Mouse (Mus musculus) intestine, embryonic 14.5 days (tissue): Measurements from ENCODE around the gene Soat1. TPM values are rescaled to one million over a fixed set of nuclear protein-coding genes. Genes with fewer than 3 reads are reported as not detected.
"Not testable (repeated sequence)": the region's sequence is repeated elsewhere in the genome, so short reads cannot be mapped to it uniquely, and the experiment has no call there.

Experiments
- ATAC-seq: fragments of 200-750 bp; cut with Nextera tagmentation; replicated peaks from 2 replicates; pipeline ENCODE4 v1.8.0; 2017; ENCODE audit warnings: low read depth, moderate number of reproducible peaks, moderate TSS enrichment, moderate library complexity; ENCODE audit not compliant: low FRiP score, low TSS enrichment
- DNase-seq: peaks from one replicate; pipeline ENCODE4 v3.0.0-alpha.2; 2018; ENCODE audit warnings: low spot score
- H3K27ac ChIP-seq: fragments of 300-500 bp; sonication (generic); 2 replicates; pipeline ENCODE4 v1.5.1; 2014; ENCODE audit warnings: low read depth, mild to moderate bottlenecking, control low read depth
- H3K27me3 ChIP-seq: fragments of 300-500 bp; sonication (generic); replicated peaks from 2 replicates; pipeline ENCODE4 v1.6.1; 2014; ENCODE audit warnings: low read length, control low read depth; ENCODE audit not compliant: control insufficient read depth, insufficient read depth
- H3K36me3 ChIP-seq: fragments of 300-500 bp; sonication (generic); 2 replicates; pipeline ENCODE4 v1.6.1; 2014; ENCODE audit warnings: low read length, control low read depth; ENCODE audit not compliant: control insufficient read depth, insufficient read depth
- H3K4me1 ChIP-seq: fragments of 300-500 bp; sonication (generic); replicated peaks from 2 replicates; pipeline ENCODE4 v1.6.1; 2014; ENCODE audit warnings: low read length, control low read depth, mixed read lengths; ENCODE audit not compliant: control insufficient read depth, insufficient read depth
- H3K4me2 ChIP-seq: fragments of 300-500 bp; sonication (generic); 2 replicates; pipeline ENCODE4 v1.6.1; 2014; ENCODE audit warnings: low read length
- H3K4me3 ChIP-seq: fragments of 300-500 bp; sonication (generic); 2 replicates; pipeline ENCODE4 v1.5.1; 2014; ENCODE audit warnings: low read depth, low read length, control low read depth, mixed read lengths
- H3K9ac ChIP-seq: fragments of 300-500 bp; sonication (generic); 2 replicates; pipeline ENCODE4 v1.6.1; 2014; ENCODE audit warnings: mild to moderate bottlenecking, low read length
- H3K9me3 ChIP-seq: fragments of 300-500 bp; sonication (generic); 2 replicates; pipeline ENCODE4 v1.6.1; 2016; ENCODE audit warnings: low read length, control low read depth; ENCODE audit not compliant: control insufficient read depth
- WGBS: fragments of 180-500 bp; shearing (Covaris S2); extraction: QIAGEN DNeasy Blood & Tissue Kit; methylation state at CpG from one replicate; pipeline ENCODE4 v1.1.7; 2014; 5-methylcytosine and 5-hydroxymethylcytosine counted together
- polyA plus RNA-seq: library from polyadenylated mRNA; unstranded; fragments of >200 nt; fragmentation: Nextera tagmentation; extraction: Ambion mirVana; gene quantifications from 2 replicates; pipeline ENCODE4 v1.2.1, GENCODE M21; 2014

Soat1 gene
- polyA plus RNA-seq, 1 experiment from 2014 or later: 62.7 TPM

DNA sequence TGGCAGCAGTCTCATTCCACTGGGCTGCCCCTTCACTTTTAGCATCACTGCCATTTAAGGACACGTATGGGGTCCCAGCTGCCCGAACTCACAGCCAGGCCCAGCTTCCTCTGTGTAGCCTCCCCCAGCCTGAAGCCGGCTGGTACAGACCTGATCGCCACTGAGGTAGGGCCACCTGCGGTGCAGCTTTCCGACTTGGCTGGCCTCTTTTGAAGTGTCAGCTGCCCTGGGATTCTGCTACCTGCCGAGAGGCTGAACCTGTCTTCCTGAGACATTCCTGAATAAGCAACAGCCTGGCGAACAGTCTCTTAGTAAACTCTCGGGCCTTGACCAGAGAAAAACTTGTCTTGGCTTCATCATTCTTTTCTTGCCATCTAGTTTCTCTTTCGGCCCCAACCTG, 70.9 kb downstream of the Soat1 start:
- Histone ChIP-seq H3K4me2 (no peak overlapping the region), H3K9ac (no peak overlapping the region), H3K27ac (no peak overlapping the region), H3K4me3 (no peak overlapping the region), H3K9me3 (no peaks in the 10 kb centered on the region), H3K4me1 (no peaks in the 10 kb centered on the region), H3K27me3 (no peaks in the 10 kb centered on the region), H3K36me3 (no peaks in the 10 kb centered on the region)
- 54% methylated on average over 10 of the region's 10 CpGs for WGBS
- ATAC-seq (no peak), DNase-seq (no peak)

GRCm38 (mm10) chr1:156402491-156402890, 71.6 kb downstream of the Soat1 start:
- Histone ChIP-seq H3K4me3 (no peak overlapping the region), H3K36me3 (no peaks in the 10 kb centered on the region), H3K4me1 (no peaks in the 10 kb centered on the region), H3K9me3 (no peaks in the 10 kb centered on the region), H3K27me3 (no peaks in the 10 kb centered on the region), H3K4me2 (no peak overlapping the region), H3K9ac (no peak overlapping the region), H3K27ac (no peak overlapping the region)
- 53% methylated on average over 2 of the region's 2 CpGs for WGBS
- ATAC-seq (no peak), DNase-seq (no peak)

GRCm38 (mm10) chr1:156400159-156400558, 74.0 kb downstream of the Soat1 start:
- H3K36me3 ChIP-seq, H3K9ac ChIP-seq, ATAC-seq, H3K9me3 ChIP-seq, H3K4me1 ChIP-seq, H3K4me2 ChIP-seq, H3K27ac ChIP-seq, H3K4me3 ChIP-seq, H3K27me3 ChIP-seq, DNase-seq: not testable (repeated sequence)
- 65% methylated on average over 3 of the region's 3 CpGs for WGBS

DNA sequence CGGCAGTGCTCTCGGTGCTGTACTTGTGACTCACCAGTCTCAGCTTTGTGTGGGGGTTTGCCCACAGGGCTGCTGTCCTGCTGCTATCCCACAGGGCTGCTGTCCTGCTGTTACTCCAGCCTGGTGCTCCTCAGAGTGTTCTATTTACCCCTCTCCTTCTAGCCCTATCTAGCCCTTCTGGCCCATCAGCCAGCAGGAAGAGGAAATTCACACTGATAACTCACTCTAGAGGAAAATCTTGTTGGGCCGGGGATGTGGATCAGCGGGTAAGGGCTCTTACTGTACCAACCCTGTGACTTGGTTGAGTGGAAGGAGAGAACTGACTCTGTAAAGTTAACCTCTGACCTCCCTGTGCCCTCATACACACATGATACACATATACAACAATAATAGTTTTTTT, 81.0 kb downstream of the Soat1 start:
- Histone ChIP-seq H3K27ac (no peak overlapping the region), H3K27me3 (no peaks in the 10 kb centered on the region), H3K9me3 (no peaks in the 10 kb centered on the region), H3K36me3 (no peaks in the 10 kb centered on the region), H3K4me1 (no peaks in the 10 kb centered on the region), H3K9ac (no peak overlapping the region), H3K4me3 (no peak overlapping the region), H3K4me2 (no peak overlapping the region)
- no peak for ATAC-seq
- DNase-seq: no peak
- 84% methylated on average over 4 of the region's 4 CpGs for WGBS

DNA sequence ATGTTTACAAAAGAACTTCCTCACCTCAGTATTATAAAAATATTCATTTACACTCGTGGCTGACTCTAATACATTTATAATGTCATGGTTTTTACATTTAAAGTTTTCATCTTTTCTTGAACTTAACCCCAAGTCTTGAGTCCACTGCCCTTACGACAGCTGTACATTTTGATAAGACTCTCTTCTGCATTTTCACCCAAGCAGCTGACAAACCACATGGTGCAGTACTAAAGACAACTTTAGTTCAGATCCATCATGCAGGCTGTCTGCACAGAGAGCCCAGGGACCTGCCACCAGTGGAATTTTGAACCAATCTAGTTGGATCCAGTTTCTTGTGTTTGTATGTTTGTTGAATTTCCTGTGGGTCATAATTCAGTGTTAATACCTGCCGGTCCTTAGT, 87.3 kb downstream of the Soat1 start:
- ATAC-seq (no peak), DNase-seq (no peak)
- no peaks in the 10 kb centered on the region for H3K9me3 ChIP-seq
- H3K27ac ChIP-seq: no peak overlapping the region
- no peaks in the 10 kb centered on the region for H3K27me3 ChIP-seq
- no peak overlapping the region for H3K4me2 ChIP-seq
- H3K9ac ChIP-seq: no peak overlapping the region
- H3K4me1 ChIP-seq: no peaks in the 10 kb centered on the region
- H3K4me3 ChIP-seq: no peak overlapping the region
- H3K36me3 ChIP-seq: no peaks in the 10 kb centered on the region
- WGBS: 67% methylated on average over 3 of the region's 3 CpGs

GRCm38 (mm10) chr1:156386232-156386631, 87.9 kb downstream of the Soat1 start:
- DNase-seq: no peak
- Histone ChIP-seq H3K9me3 (no peaks in the 10 kb centered on the region), H3K9ac (no peak overlapping the region), H3K27ac (no peak overlapping the region), H3K4me1 (no peaks in the 10 kb centered on the region), H3K27me3 (no peaks in the 10 kb centered on the region), H3K4me2 (no peak overlapping the region), H3K4me3 (no peak overlapping the region), H3K36me3 (no peaks in the 10 kb centered on the region)
- 88% methylated on average over 4 of the region's 4 CpGs for WGBS
- no peak for ATAC-seq

DNA sequence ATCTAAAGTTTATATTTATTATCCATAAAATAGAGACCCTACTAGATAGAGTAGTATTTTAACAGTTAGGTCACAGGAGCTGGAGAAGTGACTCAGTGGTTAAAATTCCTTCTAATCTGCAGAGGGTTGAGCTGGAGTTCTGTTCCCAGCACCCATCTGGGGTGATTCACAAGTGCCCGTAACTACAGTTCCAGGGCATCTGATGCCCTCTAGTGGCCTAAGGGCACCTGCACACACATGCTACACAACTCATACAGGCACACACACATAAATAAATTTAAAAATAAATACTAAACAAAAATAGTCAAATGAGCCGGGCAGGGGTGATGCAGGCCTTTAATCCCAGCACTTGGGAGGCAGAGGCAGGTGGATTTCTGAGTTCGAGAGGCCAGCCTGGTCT, 92.9 kb downstream of the Soat1 start:
- no peaks in the 10 kb centered on the region for H3K4me1 ChIP-seq
- H3K36me3 ChIP-seq: no peaks in the 10 kb centered on the region
- H3K27me3 ChIP-seq: no peaks in the 10 kb centered on the region
- no peak overlapping the region for H3K27ac ChIP-seq
- no peak for DNase-seq
- H3K9me3 ChIP-seq: no peaks in the 10 kb centered on the region
- H3K4me3 ChIP-seq: no peak overlapping the region
- WGBS: 91% methylated on average over 3 of the region's 3 CpGs
- no peak for ATAC-seq
- no peak overlapping the region for H3K4me2 ChIP-seq
- no peak overlapping the region for H3K9ac ChIP-seq

Other genes with a start within 250 kb of the Soat1 start
- gene Tdrd5, start 170.7 kb downstream of the Soat1 start, polyA plus RNA-seq: 0.89 and 0.93 TPM in 2 replicates
- gene Nphs2, start 163.6 kb downstream of the Soat1 start, polyA plus RNA-seq: 0.05 TPM in 1 of 2 replicates, not detected in the other
- 1,082 and 1,089 TPM in 2 replicates for gene Gm2000, start 108.3 kb downstream of the Soat1 start, polyA plus RNA-seq
- 0.12 and 0.27 TPM in 2 replicates for gene Axdnd1, start 53.2 kb downstream of the Soat1 start, polyA plus RNA-seq
- 0.39 and 0.69 TPM in 2 replicates for gene Gm10031, start 49.7 kb upstream of the Soat1 start, polyA plus RNA-seq
- gene Abl2, start 84.5 kb upstream of the Soat1 start, polyA plus RNA-seq: 4.7 and 5.1 TPM in 2 replicates
- 6.3 and 6.4 TPM in 2 replicates for gene Tor3a, start 200.0 kb upstream of the Soat1 start, polyA plus RNA-seq
- gene Fam20b, start 244.8 kb upstream of the Soat1 start, polyA plus RNA-seq: 42.4 and 44.3 TPM in 2 replicates